Mouse (Mus musculus) layer of hippocampus, adult 2 months (tissue): Measurements from ENCODE around the gene Slc22a14. TPM values are rescaled to one million over a fixed set of nuclear protein-coding genes. Genes with fewer than 3 reads are reported as not detected.
"Not testable (repeated sequence)": the region's sequence is repeated elsewhere in the genome, so short reads cannot be mapped to it uniquely, and the experiment has no call there.

Experiments used
- DNase-seq, 2 experiments: peaks; one replicate each; pipeline ENCODE4 v3.0.0; 2022; ENCODE audit warnings: low spot score in 2 of 2
- H3K27ac ChIP-seq: fragments of 200-600 bp; 2 replicates; pipeline ENCODE4 v1.8.1; 2022
- H3K4me3 ChIP-seq: fragments of 200-600 bp; 2 replicates; pipeline ENCODE4 v1.8.1; 2022; ENCODE audit warnings: mild to moderate bottlenecking
- CTCF ChIP-seq: fragments of 200-600 bp; conservative IDR thresholded peaks from 2 replicates; pipeline ENCODE4 v1.8.1; 2022; ENCODE audit warnings: antibody characterized with exemption, mild to moderate bottlenecking, moderate library complexity
- total RNA-seq, 2 experiments: library from RNA; stranded (reverse); gene quantifications; 2 replicates each; pipeline ENCODE4 v1.2.3; 2021

Gene Slc22a14
- total RNA-seq, 2 experiments from 2014 or later: not detected

- H3K4me3 ChIP-seq: no peak overlapping the region
- H3K27ac ChIP-seq: no peak overlapping the region
- TF ChIP-seq CTCF: no peak
- DNase-seq: no peak
Observed at GRCm38 (mm10) chr9:119298563-119298962, 66.8 kb downstream of the Slc22a14 start.

- TF ChIP-seq CTCF: no peak
- Histone ChIP-seq H3K27ac (no peak overlapping the region), H3K4me3 (no peak overlapping the region)
- DNase-seq: no peak
Observed at GRCm38 (mm10) chr9:119297696-119298095, 67.7 kb downstream of the Slc22a14 start.

GRCm38 (mm10) chr9:119290791-119291190 is 74.6 kb downstream of the Slc22a14 start:
- no peak for DNase-seq
- Histone ChIP-seq H3K27ac (no peak overlapping the region), H3K4me3 (no peak overlapping the region)
- TF ChIP-seq CTCF: no peak

- Histone ChIP-seq H3K4me3 (no peak overlapping the region), H3K27ac (no peak overlapping the region)
- no peak for DNase-seq
- no peak for TF ChIP-seq CTCF
Observed at GRCm38 (mm10) chr9:119280894-119281682, 84.3 kb downstream of the Slc22a14 start.

DNA sequence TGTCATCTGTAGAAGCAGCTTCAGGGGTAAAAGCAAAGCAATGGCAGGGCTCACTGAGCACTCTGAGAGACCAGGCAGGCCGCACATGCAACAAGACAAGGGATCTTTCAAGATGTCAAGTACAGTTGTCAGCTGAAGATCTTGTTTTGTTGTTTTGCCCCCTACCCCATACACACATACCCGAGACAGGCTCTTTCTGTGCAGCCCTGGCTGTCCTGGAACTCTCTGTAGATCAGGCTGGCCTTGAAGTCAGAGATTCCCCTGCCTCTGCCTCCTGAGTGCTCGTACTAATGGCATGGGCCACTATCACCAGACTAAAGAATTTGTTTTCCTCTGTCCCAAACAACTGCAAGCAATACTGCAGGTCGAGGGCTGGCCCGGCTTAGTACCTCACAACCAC is 87.3 kb downstream of the Slc22a14 start:
- DNase-seq: no peak

DNA sequence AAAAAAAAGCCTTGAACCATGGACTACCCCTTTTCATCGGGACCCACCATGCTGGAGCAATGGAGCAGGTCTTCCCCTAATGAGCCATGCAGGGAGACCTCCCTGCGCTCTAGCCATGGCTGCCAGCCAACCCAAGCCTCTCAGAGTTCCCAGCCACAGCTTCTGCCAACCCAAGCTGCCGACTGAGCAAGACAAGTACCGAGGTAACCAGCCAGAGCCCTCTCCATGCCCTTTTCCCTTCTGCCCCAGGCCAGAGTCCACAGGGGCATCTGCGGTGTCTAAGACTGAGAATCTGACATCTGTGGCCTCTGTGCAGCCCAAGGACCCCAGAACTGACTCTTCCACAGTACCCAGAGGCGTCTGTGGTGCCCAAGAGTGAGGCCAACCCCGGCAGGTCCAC is 89.0 kb downstream of the Slc22a14 start:
- no peak for TF ChIP-seq CTCF
- DNase-seq: peak; percentile 10 to 41
- Histone ChIP-seq H3K27ac (no peak overlapping the region), H3K4me3 (no peak overlapping the region)

More for the DNA sequence above, 87.3 kb downstream of the Slc22a14 start:
- no peak overlapping the region for H3K27ac ChIP-seq
- TF ChIP-seq CTCF: no peak
- H3K4me3 ChIP-seq: no peak overlapping the region

DNA sequence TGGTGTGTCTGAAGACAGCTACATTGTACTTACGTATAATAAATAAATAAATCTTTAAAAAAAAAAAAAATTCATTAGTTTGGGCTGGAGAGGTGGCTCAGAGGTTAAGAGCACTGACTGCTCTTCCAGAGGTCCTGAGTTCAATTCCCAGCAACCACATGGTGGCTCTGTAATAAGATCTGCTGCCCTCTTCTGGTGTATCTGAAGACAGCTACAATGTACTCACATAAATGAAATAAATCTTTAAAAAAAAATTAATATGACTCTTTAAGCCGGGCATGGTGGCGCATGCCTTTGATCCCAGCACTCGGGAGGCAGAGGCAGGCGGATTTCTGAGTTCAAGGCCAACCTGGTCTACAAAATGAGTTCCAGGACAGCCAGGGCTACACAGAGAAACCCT is 90.5 kb downstream of the Slc22a14 start:
- H3K4me3 ChIP-seq, DNase-seq, H3K27ac ChIP-seq: not testable (repeated sequence)
- peak; percentile 68 for TF ChIP-seq CTCF

GRCm38 (mm10) chr9:119271496-119271895 is 93.9 kb downstream of the Slc22a14 start:
- Histone ChIP-seq H3K4me3 (no peak overlapping the region), H3K27ac (no peak overlapping the region)
- DNase-seq: no peak
- no peak for TF ChIP-seq CTCF

DNA sequence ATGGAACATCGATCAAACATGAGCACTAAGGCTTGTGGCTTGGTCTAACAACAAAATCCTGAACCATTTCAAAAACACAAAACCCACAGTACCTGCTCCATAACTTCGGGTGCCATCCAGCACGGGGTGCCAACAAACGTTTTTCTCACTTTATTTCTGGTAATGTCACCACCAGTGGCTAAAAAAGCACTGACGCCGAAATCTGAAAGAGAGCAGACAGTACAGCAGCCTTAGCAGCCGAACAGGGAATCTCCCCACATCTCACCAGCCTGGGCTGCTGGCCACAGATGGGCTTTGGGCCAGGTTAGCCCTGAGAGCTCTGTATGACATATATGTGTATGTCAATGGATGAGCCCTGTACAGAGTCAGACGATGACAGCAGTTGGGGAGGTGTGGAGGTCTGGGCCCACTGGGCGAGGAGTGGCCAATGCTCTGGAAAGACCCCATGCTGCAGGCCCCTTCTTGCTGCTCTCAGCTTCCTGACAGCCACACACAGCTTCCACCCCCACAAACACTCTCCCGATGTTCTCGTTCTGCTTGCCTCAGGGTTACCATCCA is 96.7 kb downstream of the Slc22a14 start:
- H3K4me3 ChIP-seq: no peak overlapping the region
- TF ChIP-seq CTCF: no peak
- no peak overlapping the region for H3K27ac ChIP-seq
- DNase-seq: no peak

GRCm38 (mm10) chr9:119268120-119268519 is 97.2 kb downstream of the Slc22a14 start:
- no peak overlapping the region for H3K4me3 ChIP-seq
- DNase-seq: no peak
- H3K27ac ChIP-seq: no peak overlapping the region
- TF ChIP-seq CTCF: no peak

DNA sequence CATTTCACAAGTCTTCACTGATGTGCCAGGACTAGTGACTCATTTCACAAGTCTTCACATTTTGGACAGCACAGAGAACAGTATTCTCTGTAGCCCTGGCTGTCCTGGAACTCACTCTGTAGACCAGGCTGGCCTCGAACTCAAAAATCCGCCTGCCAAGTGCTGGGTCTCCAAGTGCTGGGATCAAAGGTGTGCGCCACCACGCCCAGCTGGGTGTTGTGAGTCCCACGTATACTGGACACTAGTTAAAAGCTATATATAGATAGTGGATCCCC is 99.3 kb downstream of the Slc22a14 start:
- H3K27ac ChIP-seq, DNase-seq, H3K4me3 ChIP-seq: not testable (repeated sequence)

GRCm38 (mm10) chr9:119265373-119266120 is 99.8 kb downstream of the Slc22a14 start:
- not testable (repeated sequence) for DNase-seq, H3K27ac ChIP-seq, H3K4me3 ChIP-seq

- no peak overlapping the region for H3K27ac ChIP-seq
- H3K4me3 ChIP-seq: no peak overlapping the region
- no peak for TF ChIP-seq CTCF
- DNase-seq: no peak
Observed at GRCm38 (mm10) chr9:119263067-119263466, 102.3 kb downstream of the Slc22a14 start.

DNA sequence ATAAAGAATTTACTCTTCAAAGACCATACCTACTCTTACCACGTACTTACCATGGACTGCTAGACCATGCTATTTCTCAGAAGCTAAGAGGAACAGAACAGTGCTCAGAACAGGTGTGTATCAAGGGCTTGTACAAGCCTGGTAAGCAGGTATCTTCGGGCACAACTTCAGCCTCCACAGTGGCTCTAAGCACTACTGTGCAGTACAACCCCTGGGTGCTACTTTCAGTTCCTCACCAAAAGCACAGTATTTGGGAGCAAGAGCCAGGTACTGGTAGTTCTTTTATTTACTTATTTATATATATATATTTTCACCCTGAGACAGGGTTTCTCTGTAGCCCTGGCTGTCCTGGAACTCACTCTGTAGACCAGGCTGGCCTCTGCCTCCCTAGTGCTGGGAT is 104.5 kb downstream of the Slc22a14 start:
- Histone ChIP-seq H3K4me3 (no peak overlapping the region), H3K27ac (no peak overlapping the region)
- TF ChIP-seq CTCF: no peak
- DNase-seq: no peak
